9 mouse cellular contexts compared by ENCODE assay signal in the genomic region with DNA sequence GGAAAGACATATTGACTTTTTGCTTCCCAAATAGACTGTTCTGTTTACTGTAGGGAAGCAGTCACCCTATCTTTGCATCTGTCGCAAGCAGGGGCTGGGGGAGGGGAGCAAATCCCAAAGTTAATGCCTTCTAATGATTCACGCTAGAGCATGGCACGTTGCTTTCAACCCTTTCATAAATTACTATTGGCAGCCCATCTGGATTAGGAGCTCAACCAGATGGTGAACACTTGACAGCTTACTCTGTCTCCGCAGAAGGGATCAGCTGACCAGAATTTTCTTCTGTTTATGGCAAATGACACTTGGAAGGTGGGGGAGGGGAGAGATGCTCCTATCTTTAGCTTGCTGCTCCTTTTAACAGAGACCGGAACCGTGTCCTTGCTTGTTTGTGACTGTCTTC.
DNase-seq lines count a peak whose midpoint lies in the region; ATAC-seq and TF ChIP-seq lines count a peak whose summit lies in the region.
"Had no signal": no experiment of that assay in that cellular context is flagged by ENCODE, and none has a peak within 500 bp of the region (broad histone marks: within the 10 kb centered on the region; RNA-seq: fewer than 3 reads in every experiment).

No protein-coding gene starts in this region.

- no peak overlapping the region for H3K4me2 ChIP-seq in midbrain, embryonic 16.5 days (ENCODE audit: low read length)
- no peak overlapping the region for H3K4me2 ChIP-seq in forebrain, postnatal 0 days (ENCODE audit: low read depth)
- no peak overlapping the region for H3K4me2 ChIP-seq in kidney, embryonic 14.5 days (replicated peaks; ENCODE audit: low read depth, low read length)
- H3K4me2 ChIP-seq: limb, embryonic 12.5 days had no signal

- no peak overlapping the region for H3K4me3 ChIP-seq in midbrain, embryonic 10.5 days
- no peak overlapping the region for H3K4me3 ChIP-seq in midbrain, embryonic 16.5 days (ENCODE audit: low read depth, low read length)
- H3K4me3 ChIP-seq in forebrain, postnatal 0 days (ENCODE audit: low read depth, low read length), result no peak overlapping the region
- H3K4me3 ChIP-seq in kidney, embryonic 14.5 days (ENCODE audit: low read length), result no peak overlapping the region
- H3K4me3 ChIP-seq: limb, embryonic 12.5 days had no signal

- no peak for TF ChIP-seq CTCF in forebrain, postnatal 0 days (IDR thresholded peaks at IDR 0.05; ENCODE audit: low read depth)

- 22% methylated on average over 6 of the region's 6 CpGs for WGBS in midbrain, embryonic 10.5 days
- 12% methylated on average over 6 of the region's 6 CpGs for WGBS in midbrain, embryonic 16.5 days
- 17% methylated on average over 6 of the region's 6 CpGs for WGBS in forebrain, postnatal 0 days
- 53% methylated on average over 6 of the region's 6 CpGs for WGBS in kidney, embryonic 14.5 days

- H3K9me3 ChIP-seq in midbrain, embryonic 10.5 days (replicated peaks), result no peaks in the 10 kb centered on the region
- H3K9me3 ChIP-seq in midbrain, embryonic 16.5 days (replicated peaks; ENCODE audit: control insufficient read depth, low read length, poor library complexity, severe bottlenecking), result no peaks in the 10 kb centered on the region
- no peaks in the 10 kb centered on the region for H3K9me3 ChIP-seq in forebrain, postnatal 0 days (ENCODE audit: low read length)
- H3K9me3 ChIP-seq in kidney, embryonic 14.5 days (ENCODE audit: control insufficient read depth, low read length), result no peaks in the 10 kb centered on the region
- H3K9me3 ChIP-seq: limb, embryonic 12.5 days had no signal

- H3K36me3 ChIP-seq in midbrain, embryonic 10.5 days, result no peaks in the 10 kb centered on the region
- no peaks in the 10 kb centered on the region for H3K36me3 ChIP-seq in midbrain, embryonic 16.5 days (ENCODE audit: control insufficient read depth, insufficient read depth, low read length)
- H3K36me3 ChIP-seq in forebrain, postnatal 0 days (ENCODE audit: insufficient read depth), result no peaks in the 10 kb centered on the region
- H3K36me3 ChIP-seq in kidney, embryonic 14.5 days (ENCODE audit: control insufficient read depth, insufficient read depth, low read length), result no peaks in the 10 kb centered on the region
- H3K36me3 ChIP-seq: limb, embryonic 12.5 days had no signal

- ATAC-seq in midbrain, embryonic 16.5 days, result no peak; the same call in 1 of the 2 replicates
- ATAC-seq in forebrain, postnatal 0 days, result peak; percentile 91
- ATAC-seq in kidney, embryonic 14.5 days (ENCODE audit: low FRiP score, low TSS enrichment), result no peak

- peak; percentile 39 for DNase-seq in midbrain, embryonic 10.5 days (ENCODE audit: low spot score)
- DNase-seq in forebrain, postnatal 0 days, result peak; percentile 74
- peak; percentile 77 for DNase-seq in layer of hippocampus, adult 9-11 months
- DNase-seq in retina, postnatal 7 days (ENCODE audit: low read depth, low spot score), result peak; percentile 57
- DNase-seq in c-Kit-positive CD71-positive TER-119-positive erythroid progenitor cells, embryonic 14.5 days (ENCODE audit: low spot score), result no peak
- DNase-seq: adrenal gland, postnatal 10 days had no signal

- H3K9ac ChIP-seq in midbrain, embryonic 16.5 days (ENCODE audit: low read depth, low read length), result no peak overlapping the region
- no peak overlapping the region for H3K9ac ChIP-seq in forebrain, postnatal 0 days
- no peak overlapping the region for H3K9ac ChIP-seq in kidney, embryonic 14.5 days (ENCODE audit: low read depth, low read length)
- H3K9ac ChIP-seq: limb, embryonic 12.5 days had no signal

- H3K4me1 ChIP-seq in midbrain, embryonic 10.5 days, result peaks cover 22% of the 10 kb centered on the region
- H3K4me1 ChIP-seq in midbrain, embryonic 16.5 days (ENCODE audit: control insufficient read depth, insufficient read depth, low read length), result no peaks in the 10 kb centered on the region; the same call in 1 of the 2 replicates
- no peaks in the 10 kb centered on the region for H3K4me1 ChIP-seq in forebrain, postnatal 0 days (ENCODE audit: insufficient read depth)
- no peaks in the 10 kb centered on the region for H3K4me1 ChIP-seq in kidney, embryonic 14.5 days (ENCODE audit: control insufficient read depth, insufficient read depth, low read length)
- H3K4me1 ChIP-seq: limb, embryonic 12.5 days had no signal

- no peaks in the 10 kb centered on the region for H3K27me3 ChIP-seq in midbrain, embryonic 10.5 days (ENCODE audit: low read depth, poor library complexity, severe bottlenecking)
- no peaks in the 10 kb centered on the region for H3K27me3 ChIP-seq in midbrain, embryonic 16.5 days (ENCODE audit: control insufficient read depth, insufficient read depth, low read depth, low read length)
- no peaks in the 10 kb centered on the region for H3K27me3 ChIP-seq in forebrain, postnatal 0 days (ENCODE audit: insufficient read depth, low read length)
- H3K27me3 ChIP-seq in kidney, embryonic 14.5 days (ENCODE audit: control insufficient read depth, insufficient read depth, low read length), result no peaks in the 10 kb centered on the region
- H3K27me3 ChIP-seq: limb, embryonic 12.5 days had no signal

- peak overlapping the region; percentile 4; the same call in 1 of the 2 replicates for H3K27ac ChIP-seq in midbrain, embryonic 10.5 days (replicated peaks)
- H3K27ac ChIP-seq in midbrain, embryonic 16.5 days (ENCODE audit: low read length), result no peak overlapping the region
- H3K27ac ChIP-seq in forebrain, postnatal 0 days (ENCODE audit: low read depth, low read length), result peak overlapping the region; percentile 16; the same call in 1 of the 2 replicates
- no peak overlapping the region for H3K27ac ChIP-seq in kidney, embryonic 14.5 days (ENCODE audit: low read depth, low read length)
- H3K27ac ChIP-seq: limb, embryonic 12.5 days had no signal

Comparison
In these comparisons a context has a peak if more than half of its experiments do, and no peak if none do; other contexts are left out.
1. H3K27ac ChIP-seq: peak in midbrain, embryonic 10.5 days (single experiment) and forebrain, postnatal 0 days (single experiment); none in midbrain, embryonic 16.5 days (single experiment) and kidney, embryonic 14.5 days (single experiment).